Mouse (Mus musculus) testis, adult 2 months (tissue): ENCODE measurements around the gene Coasy.

Source experiments
- CTCF ChIP-seq: fragments of 200-500 bp; IDR thresholded peaks from 2 replicates; pipeline ENCODE4 v1.5.1; 2012; ENCODE audit warnings: low read depth, mild to moderate bottlenecking, inconsistent platforms, low read length, moderate library complexity; ENCODE audit not compliant: control insufficient read depth, insufficient read depth, insufficient replicate concordance
- POLR2A ChIP-seq: fragments of 200-500 bp; IDR thresholded peaks from 2 replicates; pipeline ENCODE4 v1.6.1; 2012; ENCODE audit warnings: low read depth, mild to moderate bottlenecking, inconsistent platforms, low read length, moderate library complexity; ENCODE audit not compliant: control insufficient read depth

- no peak for TF ChIP-seq POLR2A
- no peak for TF ChIP-seq CTCF
These were observed 825 bp downstream of the Coasy start for GRCm38 (mm10) chr11:101083083-101083697.
